Comparison of ENCODE assay signal across 9 mouse cellular contexts in the genomic region with DNA sequence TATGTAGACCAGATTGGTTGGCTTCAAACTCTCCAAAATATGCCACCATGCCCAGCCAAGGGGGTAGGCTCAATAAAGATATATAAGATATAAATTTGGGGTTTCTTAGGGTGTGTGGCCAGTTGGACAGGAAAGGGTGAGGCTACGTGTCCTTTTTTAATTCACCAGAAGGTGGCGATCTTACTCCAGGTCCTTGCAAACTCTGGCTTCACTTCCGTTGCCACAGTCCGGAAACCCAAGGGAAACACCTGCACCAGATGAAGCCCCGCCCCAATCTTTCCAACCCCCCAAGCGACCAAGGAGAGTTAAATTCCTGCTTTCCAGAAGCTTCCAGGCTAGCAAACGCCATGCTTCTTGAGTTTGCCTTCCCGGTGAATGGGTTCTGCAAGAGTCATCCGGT. TPM values are rescaled to one million over a fixed set of nuclear protein-coding genes. Genes with fewer than 3 reads are reported as not detected.
DNase-seq lines count a peak whose midpoint lies in the region; ATAC-seq and TF ChIP-seq lines count a peak whose summit lies in the region.
"Had no signal": no experiment of that assay in that cellular context is flagged by ENCODE, and none has a peak within 500 bp of the region (broad histone marks: within the 10 kb centered on the region; RNA-seq: fewer than 3 reads in every experiment).

No protein-coding gene starts in this region.

- intact Hi-C loops in heart, postnatal 25 days (cut with DNase I): loop anchor here (1.0 to 2.0 kb wide), 3 partner anchors 33 to 69 kb away; no protein-coding TSS in a partner anchor

- H3K27me3 ChIP-seq in forebrain, embryonic 13.5 days: no peaks in the 10 kb centered on the region
- H3K27me3 ChIP-seq in lung, embryonic 16.5 days (ENCODE audit: control insufficient read depth, insufficient read depth, low read depth, low read length): no peaks in the 10 kb centered on the region

- H3K9ac ChIP-seq in forebrain, embryonic 13.5 days: no peak overlapping the region
- H3K9ac ChIP-seq in lung, embryonic 16.5 days (ENCODE audit: low read length): no peak overlapping the region

- H3K4me2 ChIP-seq in forebrain, embryonic 13.5 days: no peak overlapping the region
- peak overlapping the region; percentile 7; the same call in 1 of the 2 replicates for H3K4me2 ChIP-seq in lung, embryonic 16.5 days (ENCODE audit: low read depth, low read length)

- DNase-seq in ES-CJ7 (ENCODE audit: low read depth, low spot score): peak; percentile 95
- peak; percentile 46 for DNase-seq in adrenal gland, adult 8-10 months
- peak; percentile 56 for DNase-seq in heart, postnatal 25 days (ENCODE audit: low spot score)
- DNase-seq in kidney, postnatal 36 days: peak; percentile 76 to 81
- peak; percentile 84 for DNase-seq in thymus, postnatal 4 days

- no peaks in the 10 kb centered on the region for H3K9me3 ChIP-seq in forebrain, embryonic 13.5 days (replicated peaks)
- H3K9me3 ChIP-seq in lung, embryonic 16.5 days (ENCODE audit: control insufficient read depth, low read length): no peaks in the 10 kb centered on the region

- ATAC-seq in forebrain, embryonic 13.5 days: peak; percentile 70
- ATAC-seq in lung, embryonic 16.5 days (ENCODE audit: low read depth): peak; percentile 69

- TF ChIP-seq POLR2A in olfactory bulb, adult 2 months (IDR thresholded peaks at IDR 0.05; ENCODE audit: insufficient read depth, low read depth, low read length): no peak

- H3K27ac ChIP-seq in forebrain, embryonic 13.5 days: no peak overlapping the region
- no peak overlapping the region for H3K27ac ChIP-seq in lung, embryonic 16.5 days (ENCODE audit: low read length)
- no peak overlapping the region for H3K27ac ChIP-seq in olfactory bulb, adult 2 months (ENCODE audit: insufficient read depth, low read depth, low read length)
- H3K27ac ChIP-seq: macrophage had no signal

- no peak overlapping the region for H3K4me3 ChIP-seq in forebrain, embryonic 13.5 days
- no peak overlapping the region for H3K4me3 ChIP-seq in lung, embryonic 16.5 days (ENCODE audit: low read length)
- H3K4me3 ChIP-seq in olfactory bulb, adult 2 months (ENCODE audit: insufficient read depth, low read depth, low read length): no peak overlapping the region

- no peaks in the 10 kb centered on the region; the same call in 1 of the 2 replicates for H3K4me1 ChIP-seq in forebrain, embryonic 13.5 days
- H3K4me1 ChIP-seq in lung, embryonic 16.5 days (replicated peaks; ENCODE audit: control insufficient read depth, insufficient read depth, low read length): 0 out of 2 replicates have a peak, but pooled peaks cover 5% of the 10 kb centered on the region
- peaks cover 2% of the 10 kb centered on the region; the same call in 1 of the 2 replicates for H3K4me1 ChIP-seq in olfactory bulb, adult 2 months (ENCODE audit: control insufficient read depth, insufficient read depth, low read length)

- 19% methylated on average over 9 of the region's 9 CpGs for WGBS in forebrain, embryonic 13.5 days
- whole genome bisulfite sequencing in lung, embryonic 16.5 days: 15% methylated on average over 9 of the region's 9 CpGs
- WGBS in olfactory bulb, adult 2 months: 21% methylated on average over 9 of the region's 9 CpGs

- TF ChIP-seq CTCF in olfactory bulb, adult 2 months (IDR thresholded peaks at IDR 0.05; ENCODE audit: insufficient read depth, low read depth, low read length): peak; percentile 69

- H3K36me3 ChIP-seq in forebrain, embryonic 13.5 days (ENCODE audit: poor library complexity, severe bottlenecking): no peaks in the 10 kb centered on the region
- no peaks in the 10 kb centered on the region for H3K36me3 ChIP-seq in lung, embryonic 16.5 days (ENCODE audit: control insufficient read depth, insufficient read depth, low read length)

RNA-seq across cellular contexts. Expression of a gene that starts 0.4 kb away (rescaled TPM):
- total RNA-seq in adrenal gland, adult 8-10 months (2022): 100 to 1,000 TPM in 1 of 4 experiments, 10 to 100 TPM in 3; 92.3 to 122 (median 99.0) TPM
- polyA plus RNA-seq in forebrain, embryonic 13.5 days (2015; fragmentation: Nextera tagmentation; extraction: Ambion mirVana): 19.8 and 21.7 TPM in 2 replicates
- 10 to 100 TPM; 48.0 to 56.7 TPM for total RNA-seq in heart, postnatal 25 days (2021)
- polyA plus RNA-seq in lung, embryonic 16.5 days (2015; fragmentation: Nextera tagmentation; extraction: Ambion mirVana): 268 and 290 TPM in 2 replicates
- polyA plus RNA-seq in olfactory bulb, adult 2 months (2012; ENCODE audit: insufficient read depth, insufficient read length, low replicate concordance, missing spikeins): 169 and 254 TPM in 2 replicates

RNA-seq across cellular contexts. Expression of a gene that starts 46.4 kb away (rescaled TPM):
- 10 to 100 TPM; 33.0 to 80.7 (median 38.4) TPM for total RNA-seq in adrenal gland, adult 8-10 months (2022)
- polyA plus RNA-seq in forebrain, embryonic 13.5 days (2015; fragmentation: Nextera tagmentation; extraction: Ambion mirVana): 12.1 TPM in 2 replicates
- 10 to 100 TPM; 12.9 to 14.6 TPM for total RNA-seq in heart, postnatal 25 days (2021)
- polyA plus RNA-seq in lung, embryonic 16.5 days (2015; fragmentation: Nextera tagmentation; extraction: Ambion mirVana): 62.8 and 63.2 TPM in 2 replicates
- polyA plus RNA-seq in olfactory bulb, adult 2 months (2012; ENCODE audit: insufficient read depth, insufficient read length, low replicate concordance, missing spikeins): not detected in 2 replicates

RNA-seq across cellular contexts. Expression of a gene that starts 59.7 kb away (rescaled TPM):
- total RNA-seq in adrenal gland, adult 8-10 months (2022): under 1 TPM in 1 of 4 experiments, not detected in 3; 0.35 TPM
- polyA plus RNA-seq in forebrain, embryonic 13.5 days (2015; fragmentation: Nextera tagmentation; extraction: Ambion mirVana): 0.37 and 1.1 TPM in 2 replicates
- 1 to 10 TPM; 2.0 to 2.3 TPM for total RNA-seq in heart, postnatal 25 days (2021)
- polyA plus RNA-seq in lung, embryonic 16.5 days (2015; fragmentation: Nextera tagmentation; extraction: Ambion mirVana): 92.3 and 105 TPM in 2 replicates
- polyA plus RNA-seq in olfactory bulb, adult 2 months (2012; ENCODE audit: insufficient read depth, insufficient read length, low replicate concordance, missing spikeins): not detected in 2 replicates
- polyA plus RNA-seq: macrophage had no signal

Comparison
In these comparisons a context has a peak if more than half of its experiments do, and no peak if none do; other contexts are left out.
1. RNA of a gene that starts 46.4 kb away (polyA plus RNA-seq): 62.8 to 63.2 TPM in lung, embryonic 16.5 days and 12.1 TPM in forebrain, embryonic 13.5 days; not detected in olfactory bulb, adult 2 months; every median in the first group is over 10 times any median in the second.
2. RNA of a gene that starts 59.7 kb away (polyA plus RNA-seq): 92.3 to 105 TPM in lung, embryonic 16.5 days; 0.37 to 1.1 TPM in forebrain, embryonic 13.5 days and not detected in olfactory bulb, adult 2 months; every median in the first group is over 10 times any median in the second.
3. Peak in every context shown above with its lines, with median percentiles within 50 percentile points of each other: DNase-seq.